Mouse (Mus musculus): ENCODE measurements around the gene Mier2. TPM values are rescaled to one million over a fixed set of nuclear protein-coding genes. Genes with fewer than 3 reads are reported as not detected.
A peak's percentile ranks its signal among the peaks of the same experiment; 100 is the strongest.

Mier2 gene
- polyA plus RNA-seq, 1 experiment = 63.7 TPM

- WGBS = 70% methylated on average over 1 of the region's 1 CpGs
- no peaks in the 10 kb centered on the region for H3K36me3 ChIP-seq (ENCODE audit: control insufficient read depth, insufficient read depth, low read length)
- no peak overlapping the region for H3K27ac ChIP-seq (ENCODE audit: insufficient read depth, low read length)
- no peak for TF ChIP-seq CTCF (IDR thresholded peaks at IDR 0.05; ENCODE audit: extremely low read depth, insufficient read depth, insufficient read length, insufficient replicate concordance)
- no peak for TF ChIP-seq POLR2A (IDR thresholded peaks at IDR 0.05; ENCODE audit: low read depth, low read length)
- no peaks in the 10 kb centered on the region for H3K27me3 ChIP-seq (ENCODE audit: control insufficient read depth, insufficient read depth, low read length)
- no peaks in the 10 kb centered on the region for H3K4me1 ChIP-seq (ENCODE audit: control insufficient read depth, insufficient read depth, insufficient read length)
- H3K4me3 ChIP-seq (ENCODE audit: extremely low read depth, insufficient read depth, insufficient read length) = no peak overlapping the region
- DNase-seq (ENCODE audit: low read depth in 1 of 2, low spot score in 2 of 2) = no peak
Observed at GRCm38 (mm10) chr10:79590702-79591101, 35.7 kb upstream of the Mier2 start.

- TF ChIP-seq CTCF (IDR thresholded peaks at IDR 0.05; ENCODE audit: extremely low read depth, insufficient read depth, insufficient read length, insufficient replicate concordance) (no peak), POLR2A (IDR thresholded peaks at IDR 0.05; ENCODE audit: low read depth, low read length) (no peak)
- no peaks in the 10 kb centered on the region for H3K27me3 ChIP-seq (ENCODE audit: control insufficient read depth, insufficient read depth, low read length)
- 55% methylated on average over 4 of the region's 4 CpGs for WGBS
- peaks cover 8% of the 10 kb centered on the region; the same call in 1 of the 2 replicates for H3K4me1 ChIP-seq (ENCODE audit: control insufficient read depth, insufficient read depth, insufficient read length)
- no peak overlapping the region for H3K27ac ChIP-seq (ENCODE audit: insufficient read depth, low read length)
- no peak for DNase-seq (ENCODE audit: low read depth in 1 of 2, low spot score in 2 of 2)
- no peaks in the 10 kb centered on the region for H3K36me3 ChIP-seq (ENCODE audit: control insufficient read depth, insufficient read depth, low read length)
- H3K4me3 ChIP-seq (ENCODE audit: extremely low read depth, insufficient read depth, insufficient read length) = no peak overlapping the region
Observed at GRCm38 (mm10) chr10:79587752-79588126, 32.7 kb upstream of the Mier2 start.

- no peak for TF ChIP-seq POLR2A (IDR thresholded peaks at IDR 0.05; ENCODE audit: low read depth, low read length)
- no peak for TF ChIP-seq CTCF (IDR thresholded peaks at IDR 0.05; ENCODE audit: extremely low read depth, insufficient read depth, insufficient read length, insufficient replicate concordance)
- H3K36me3 ChIP-seq (ENCODE audit: control insufficient read depth, insufficient read depth, low read length) = no peaks in the 10 kb centered on the region
- no peak for DNase-seq (ENCODE audit: low read depth in 1 of 2, low spot score in 2 of 2)
- no peak within 1 kb of the TSS for H3K4me3 ChIP-seq (ENCODE audit: extremely low read depth, insufficient read depth, insufficient read length)
- 79% methylated on average over 5 of the region's 5 CpGs for WGBS
- no peaks in the 10 kb centered on the region for H3K27me3 ChIP-seq (ENCODE audit: control insufficient read depth, insufficient read depth, low read length)
- no peak within 1 kb of the TSS for H3K27ac ChIP-seq (ENCODE audit: insufficient read depth, low read length)
- peaks cover 8% of the 10 kb centered on the region; the same call in 1 of the 2 replicates for H3K4me1 ChIP-seq (ENCODE audit: control insufficient read depth, insufficient read depth, insufficient read length)
Observed at GRCm38 (mm10) chr10:79587061-79587751, 32.2 kb upstream of the Mier2 start, which contains the start of gene Theg. Gene Theg, minus strand, starts transcription at chr10:79587331.

GRCm38 (mm10) chr10:79586243-79586642, 31.2 kb upstream of the Mier2 start:
- no peak for DNase-seq (ENCODE audit: low read depth in 1 of 2, low spot score in 2 of 2)
- WGBS = 85% methylated on average over 8 of the region's 8 CpGs
- no peak overlapping the region for H3K4me3 ChIP-seq (ENCODE audit: extremely low read depth, insufficient read depth, insufficient read length)
- H3K27ac ChIP-seq (ENCODE audit: insufficient read depth, low read length) = no peak overlapping the region
- peaks cover 8% of the 10 kb centered on the region; the same call in 1 of the 2 replicates for H3K4me1 ChIP-seq (ENCODE audit: control insufficient read depth, insufficient read depth, insufficient read length)
- H3K27me3 ChIP-seq (ENCODE audit: control insufficient read depth, insufficient read depth, low read length) = no peaks in the 10 kb centered on the region
- TF ChIP-seq POLR2A (IDR thresholded peaks at IDR 0.05; ENCODE audit: low read depth, low read length) (no peak), CTCF (IDR thresholded peaks at IDR 0.05; ENCODE audit: extremely low read depth, insufficient read depth, insufficient read length, insufficient replicate concordance) (no peak)
- no peaks in the 10 kb centered on the region for H3K36me3 ChIP-seq (ENCODE audit: control insufficient read depth, insufficient read depth, low read length)

GRCm38 (mm10) chr10:79585723-79586122, 30.7 kb upstream of the Mier2 start:
- H3K27me3 ChIP-seq (ENCODE audit: control insufficient read depth, insufficient read depth, low read length) = no peaks in the 10 kb centered on the region
- H3K36me3 ChIP-seq (ENCODE audit: control insufficient read depth, insufficient read depth, low read length) = no peaks in the 10 kb centered on the region
- no peak for DNase-seq (ENCODE audit: low read depth in 1 of 2, low spot score in 2 of 2)
- WGBS = 92% methylated on average over 5 of the region's 5 CpGs
- TF ChIP-seq CTCF (IDR thresholded peaks at IDR 0.05; ENCODE audit: extremely low read depth, insufficient read depth, insufficient read length, insufficient replicate concordance) (no peak), POLR2A (IDR thresholded peaks at IDR 0.05; ENCODE audit: low read depth, low read length) (no peak)
- no peak overlapping the region for H3K4me3 ChIP-seq (ENCODE audit: extremely low read depth, insufficient read depth, insufficient read length)
- no peak overlapping the region for H3K27ac ChIP-seq (ENCODE audit: insufficient read depth, low read length)
- H3K4me1 ChIP-seq (ENCODE audit: control insufficient read depth, insufficient read depth, insufficient read length) = peaks cover 8% of the 10 kb centered on the region; the same call in 1 of the 2 replicates

GRCm38 (mm10) chr10:79585136-79585535, 30.1 kb upstream of the Mier2 start:
- DNase-seq (ENCODE audit: low read depth in 1 of 2, low spot score in 2 of 2) = no peak
- no peaks in the 10 kb centered on the region for H3K27me3 ChIP-seq (ENCODE audit: control insufficient read depth, insufficient read depth, low read length)
- 91% methylated on average over 6 of the region's 6 CpGs for WGBS
- H3K36me3 ChIP-seq (ENCODE audit: control insufficient read depth, insufficient read depth, low read length) = no peaks in the 10 kb centered on the region
- TF ChIP-seq POLR2A (IDR thresholded peaks at IDR 0.05; ENCODE audit: low read depth, low read length) (no peak), CTCF (IDR thresholded peaks at IDR 0.05; ENCODE audit: extremely low read depth, insufficient read depth, insufficient read length, insufficient replicate concordance) (no peak)
- no peak overlapping the region for H3K27ac ChIP-seq (ENCODE audit: insufficient read depth, low read length)
- H3K4me1 ChIP-seq (ENCODE audit: control insufficient read depth, insufficient read depth, insufficient read length) = peaks cover 8% of the 10 kb centered on the region; the same call in 1 of the 2 replicates
- H3K4me3 ChIP-seq (ENCODE audit: extremely low read depth, insufficient read depth, insufficient read length) = no peak overlapping the region

- H3K4me3 ChIP-seq (ENCODE audit: extremely low read depth, insufficient read depth, insufficient read length) = no peak overlapping the region
- peak; percentile 4 to 35 for DNase-seq (ENCODE audit: low read depth in 1 of 2, low spot score in 2 of 2)
- no peaks in the 10 kb centered on the region for H3K27me3 ChIP-seq (ENCODE audit: control insufficient read depth, insufficient read depth, low read length)
- no peak overlapping the region for H3K27ac ChIP-seq (ENCODE audit: insufficient read depth, low read length)
- H3K36me3 ChIP-seq (ENCODE audit: control insufficient read depth, insufficient read depth, low read length) = no peaks in the 10 kb centered on the region
- 46% methylated on average over 9 of the region's 9 CpGs for WGBS
- H3K4me1 ChIP-seq (ENCODE audit: control insufficient read depth, insufficient read depth, insufficient read length) = peaks cover 8% of the 10 kb centered on the region; the same call in 1 of the 2 replicates
- TF ChIP-seq CTCF (IDR thresholded peaks at IDR 0.05; ENCODE audit: extremely low read depth, insufficient read depth, insufficient read length, insufficient replicate concordance) (no peak), POLR2A (IDR thresholded peaks at IDR 0.05; ENCODE audit: low read depth, low read length) (no peak)
Observed at GRCm38 (mm10) chr10:79584426-79584825, 29.4 kb upstream of the Mier2 start.
